Mouse (Mus musculus) thymus, adult 2 months (tissue): ENCODE results near the gene Zfp275.

Experiments used
- CTCF ChIP-seq: fragments of 200-500 bp; IDR thresholded peaks from 2 replicates; pipeline ENCODE4 v1.5.1; 2012; ENCODE audit warnings: mild to moderate bottlenecking, control low read depth, low read length, moderate library complexity, borderline replicate concordance; ENCODE audit not compliant: control insufficient read depth, poor library complexity, insufficient read depth; ENCODE audit errors: extremely low read depth
- POLR2A ChIP-seq: fragments of 200-500 bp; IDR thresholded peaks from 2 replicates; pipeline ENCODE4 v1.6.1; 2012; ENCODE audit warnings: mild to moderate bottlenecking, low read length, control low read depth, moderate library complexity; ENCODE audit not compliant: control insufficient read depth, poor library complexity, insufficient read depth; ENCODE audit errors: extremely low read depth

GRCm38 (mm10) chrX:73396446-73396845 lies 54.0 kb downstream of the Zfp275 start:
- no peak for TF ChIP-seq POLR2A
- TF ChIP-seq CTCF, result no peak
